Mouse (Mus musculus): ENCODE data around the gene Plppr3. TPM values are rescaled to one million over a fixed set of nuclear protein-coding genes. Genes with fewer than 3 reads are reported as not detected.
A peak's percentile ranks its signal among the peaks of the same experiment; 100 is the strongest.

Gene Plppr3
- polyA plus RNA-seq, 1 experiment from 2014 or later: 95.1 TPM

- peak; percentile 94 for ATAC-seq (ENCODE audit: insufficient number of reproducible peaks, low FRiP score, low TSS enrichment, low read depth)
- Histone ChIP-seq H3K4me3 (ENCODE audit: low read depth, low read length) (peak within 1 kb of the TSS; percentile 71), H3K4me1 (ENCODE audit: control insufficient read depth, insufficient read depth, low read length) (no peaks in the 10 kb centered on the region), H3K27ac (replicated peaks; ENCODE audit: low read depth, low read length) (peak within 1 kb of the TSS; percentile 96), H3K27me3 (ENCODE audit: control insufficient read depth, insufficient read depth, low read length) (no peaks in the 10 kb centered on the region), H3K9me3 (ENCODE audit: control insufficient read depth, low read length) (no peaks in the 10 kb centered on the region; the same call in 1 of the 2 replicates), H3K4me2 (ENCODE audit: low read depth, severe bottlenecking) (peak within 1 kb of the TSS; percentile 40), H3K36me3 (ENCODE audit: control insufficient read depth, insufficient read depth, low read length) (peaks cover 12% of the 10 kb centered on the region; the same call in 1 of the 2 replicates), H3K9ac (ENCODE audit: low read length) (peak within 1 kb of the TSS; percentile 96)
- peak; percentile 97 for DNase-seq (ENCODE audit: low spot score)
- 1% methylated on average over 52 of the region's 52 CpGs for WGBS
Measured at GRCm38 (mm10) chr10:79908167-79909091, 34.0 kb upstream of the Plppr3 start, which contains the start of gene Med16. Gene Med16, minus strand, starts transcription at chr10:79908923.

GRCm38 (mm10) chr10:79907415-79907814, 33.0 kb upstream of the Plppr3 start:
- Histone ChIP-seq H3K4me1 (ENCODE audit: control insufficient read depth, insufficient read depth, low read length) (no peaks in the 10 kb centered on the region), H3K9ac (ENCODE audit: low read length) (no peak overlapping the region), H3K4me2 (ENCODE audit: low read depth, severe bottlenecking) (no peak overlapping the region), H3K4me3 (ENCODE audit: low read depth, low read length) (0 out of 2 replicates have a peak overlapping the region, but pooled peaks have one; percentile 14), H3K36me3 (ENCODE audit: control insufficient read depth, insufficient read depth, low read length) (peaks cover 15% of the 10 kb centered on the region; the same call in 1 of the 2 replicates), H3K9me3 (ENCODE audit: control insufficient read depth, low read length) (no peaks in the 10 kb centered on the region; the same call in 1 of the 2 replicates), H3K27me3 (ENCODE audit: control insufficient read depth, insufficient read depth, low read length) (no peaks in the 10 kb centered on the region), H3K27ac (replicated peaks; ENCODE audit: low read depth, low read length) (no peak overlapping the region)
- ATAC-seq (ENCODE audit: insufficient number of reproducible peaks, low FRiP score, low TSS enrichment, low read depth): no peak
- WGBS: 95% methylated on average over 10 of the region's 10 CpGs
- no peak for DNase-seq (ENCODE audit: low spot score)

DNA sequence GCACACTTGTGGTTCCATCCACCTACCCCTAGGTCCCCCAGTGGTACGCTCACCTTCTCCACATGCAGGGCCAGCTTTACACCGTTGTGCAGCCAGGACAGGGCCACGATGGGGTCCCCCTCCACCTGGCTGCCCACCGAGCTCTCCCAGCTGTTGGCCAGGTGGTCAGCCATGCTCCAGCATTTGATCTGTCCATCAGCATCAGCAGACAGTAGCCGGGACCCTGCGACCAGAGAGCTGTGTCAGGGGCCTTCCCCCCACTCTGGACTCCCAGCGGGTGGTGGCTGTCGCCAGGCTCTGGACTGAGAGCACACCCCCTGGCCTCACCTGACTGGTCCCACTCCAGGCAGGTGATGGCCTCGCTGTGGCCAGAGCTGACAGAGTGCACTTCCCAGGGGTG, 32.3 kb upstream of the Plppr3 start:
- H3K4me3 ChIP-seq (ENCODE audit: low read depth, low read length): no peak overlapping the region
- H3K4me2 ChIP-seq (ENCODE audit: low read depth, severe bottlenecking): no peak overlapping the region
- H3K27ac ChIP-seq (replicated peaks; ENCODE audit: low read depth, low read length): no peak overlapping the region
- H3K9me3 ChIP-seq (ENCODE audit: control insufficient read depth, low read length): no peaks in the 10 kb centered on the region; the same call in 1 of the 2 replicates
- H3K4me1 ChIP-seq (ENCODE audit: control insufficient read depth, insufficient read depth, low read length): no peaks in the 10 kb centered on the region
- H3K9ac ChIP-seq (ENCODE audit: low read length): no peak overlapping the region
- 95% methylated on average over 9 of the region's 9 CpGs for WGBS
- H3K36me3 ChIP-seq (ENCODE audit: control insufficient read depth, insufficient read depth, low read length): peaks cover 15% of the 10 kb centered on the region; the same call in 1 of the 2 replicates
- H3K27me3 ChIP-seq (ENCODE audit: control insufficient read depth, insufficient read depth, low read length): no peaks in the 10 kb centered on the region
- DNase-seq (ENCODE audit: low spot score): no peak
- ATAC-seq (ENCODE audit: insufficient number of reproducible peaks, low FRiP score, low TSS enrichment, low read depth): no peak

DNA sequence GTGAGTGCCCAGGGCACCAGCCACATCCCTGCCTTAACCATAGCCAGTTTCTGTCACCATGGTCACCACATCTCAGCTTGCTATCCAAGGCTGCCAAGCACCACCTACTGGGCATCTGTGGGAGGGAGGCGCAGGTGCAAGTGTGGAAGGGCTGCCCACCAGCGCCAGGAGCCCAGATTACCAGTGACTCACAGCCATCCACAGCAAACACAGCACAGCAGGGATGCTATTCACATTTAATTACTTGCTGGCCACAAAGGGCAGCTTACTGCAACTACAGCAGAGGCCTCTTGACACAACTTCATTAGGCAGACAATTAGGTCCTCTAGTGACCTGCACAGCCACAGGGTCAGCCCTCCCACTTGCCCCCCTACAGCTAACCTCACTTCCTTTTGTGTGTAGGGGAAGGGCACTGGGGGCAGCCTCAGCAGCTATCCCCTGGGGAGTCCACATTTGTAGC, 26.5 kb upstream of the Plppr3 start:
- Histone ChIP-seq H3K4me2 (ENCODE audit: low read depth, severe bottlenecking) (no peak overlapping the region), H3K27me3 (ENCODE audit: control insufficient read depth, insufficient read depth, low read length) (no peaks in the 10 kb centered on the region), H3K4me1 (ENCODE audit: control insufficient read depth, insufficient read depth, low read length) (0 out of 2 replicates have a peak, but pooled peaks cover 2% of the 10 kb centered on the region), H3K36me3 (ENCODE audit: control insufficient read depth, insufficient read depth, low read length) (peaks cover 20% of the 10 kb centered on the region; the same call in 1 of the 2 replicates), H3K4me3 (ENCODE audit: low read depth, low read length) (no peak overlapping the region), H3K9me3 (ENCODE audit: control insufficient read depth, low read length) (no peaks in the 10 kb centered on the region; the same call in 1 of the 2 replicates), H3K9ac (ENCODE audit: low read length) (no peak overlapping the region), H3K27ac (replicated peaks; ENCODE audit: low read depth, low read length) (no peak overlapping the region)
- DNase-seq (ENCODE audit: low spot score) (no peak), ATAC-seq (ENCODE audit: insufficient number of reproducible peaks, low FRiP score, low TSS enrichment, low read depth) (no peak)
- WGBS: 43% methylated on average over 2 of the region's 2 CpGs

GRCm38 (mm10) chr10:79897316-79898245, 23.1 kb upstream of the Plppr3 start:
- H3K4me2 ChIP-seq (ENCODE audit: low read depth, severe bottlenecking): no peak overlapping the region; the same call in 1 of the 2 replicates
- no peak overlapping the region for H3K4me3 ChIP-seq (ENCODE audit: low read depth, low read length)
- H3K9ac ChIP-seq (ENCODE audit: low read length): no peak overlapping the region
- DNase-seq (ENCODE audit: low spot score) (no peak), ATAC-seq (ENCODE audit: insufficient number of reproducible peaks, low FRiP score, low TSS enrichment, low read depth) (no peak)
- 50% methylated on average over 20 of the region's 20 CpGs for whole genome bisulfite sequencing
- H3K36me3 ChIP-seq (ENCODE audit: control insufficient read depth, insufficient read depth, low read length): peaks cover 14% of the 10 kb centered on the region; the same call in 1 of the 2 replicates
- no peaks in the 10 kb centered on the region for H3K9me3 ChIP-seq (ENCODE audit: control insufficient read depth, low read length)
- no peaks in the 10 kb centered on the region for H3K27me3 ChIP-seq (ENCODE audit: control insufficient read depth, insufficient read depth, low read length)
- 0 out of 2 replicates have a peak, but pooled peaks cover 2% of the 10 kb centered on the region for H3K4me1 ChIP-seq (ENCODE audit: control insufficient read depth, insufficient read depth, low read length)
- no peak overlapping the region for H3K27ac ChIP-seq (replicated peaks; ENCODE audit: low read depth, low read length)

- Histone ChIP-seq H3K36me3 (ENCODE audit: control insufficient read depth, insufficient read depth, low read length) (peaks cover 14% of the 10 kb centered on the region; the same call in 1 of the 2 replicates), H3K27me3 (ENCODE audit: control insufficient read depth, insufficient read depth, low read length) (no peaks in the 10 kb centered on the region), H3K4me2 (ENCODE audit: low read depth, severe bottlenecking) (no peak overlapping the region), H3K9ac (ENCODE audit: low read length) (no peak overlapping the region), H3K9me3 (ENCODE audit: control insufficient read depth, low read length) (no peaks in the 10 kb centered on the region), H3K4me1 (ENCODE audit: control insufficient read depth, insufficient read depth, low read length) (0 out of 2 replicates have a peak, but pooled peaks cover 2% of the 10 kb centered on the region), H3K4me3 (ENCODE audit: low read depth, low read length) (no peak overlapping the region), H3K27ac (replicated peaks; ENCODE audit: low read depth, low read length) (no peak overlapping the region)
- no peak for ATAC-seq (ENCODE audit: insufficient number of reproducible peaks, low FRiP score, low TSS enrichment, low read depth)
- DNase-seq (ENCODE audit: low spot score): no peak
- WGBS: 87% methylated on average over 13 of the region's 13 CpGs
Measured at GRCm38 (mm10) chr10:79896814-79897213, 22.4 kb upstream of the Plppr3 start.

- Histone ChIP-seq H3K9me3 (ENCODE audit: control insufficient read depth, low read length) (no peaks in the 10 kb centered on the region), H3K9ac (ENCODE audit: low read length) (no peak overlapping the region)
Measured at GRCm38 (mm10) chr10:79896306-79896705, 21.9 kb upstream of the Plppr3 start.

More at GRCm38 (mm10) chr10:79896306-79896705, 21.9 kb upstream of the Plppr3 start:
- 91% methylated on average over 16 of the region's 16 CpGs for whole genome bisulfite sequencing
- no peak overlapping the region for H3K27ac ChIP-seq (replicated peaks; ENCODE audit: low read depth, low read length)
- no peaks in the 10 kb centered on the region for H3K27me3 ChIP-seq (ENCODE audit: control insufficient read depth, insufficient read depth, low read length)
- no peak overlapping the region for H3K4me3 ChIP-seq (ENCODE audit: low read depth, low read length)
- DNase-seq (ENCODE audit: low spot score) (no peak), ATAC-seq (ENCODE audit: insufficient number of reproducible peaks, low FRiP score, low TSS enrichment, low read depth) (no peak)
- H3K36me3 ChIP-seq (ENCODE audit: control insufficient read depth, insufficient read depth, low read length): peaks cover 14% of the 10 kb centered on the region; the same call in 1 of the 2 replicates
- no peak overlapping the region for H3K4me2 ChIP-seq (ENCODE audit: low read depth, severe bottlenecking)
- H3K4me1 ChIP-seq (ENCODE audit: control insufficient read depth, insufficient read depth, low read length): 0 out of 2 replicates have a peak, but pooled peaks cover 2% of the 10 kb centered on the region

Measured in limb, embryonic 11.5 days (tissue).